Mouse (Mus musculus) ovary, postnatal 14 days (tissue): Measurements from ENCODE around the gene Sgpp1.
"Not testable (repeated sequence)": the region's sequence is repeated elsewhere in the genome, so short reads cannot be mapped to it uniquely, and the experiment has no call there.

Experiments used
- DNase-seq: peaks from one replicate; pipeline ENCODE4 v3.0.0; 2022; ENCODE audit warnings: low spot score

Sgpp1 gene

DNA sequence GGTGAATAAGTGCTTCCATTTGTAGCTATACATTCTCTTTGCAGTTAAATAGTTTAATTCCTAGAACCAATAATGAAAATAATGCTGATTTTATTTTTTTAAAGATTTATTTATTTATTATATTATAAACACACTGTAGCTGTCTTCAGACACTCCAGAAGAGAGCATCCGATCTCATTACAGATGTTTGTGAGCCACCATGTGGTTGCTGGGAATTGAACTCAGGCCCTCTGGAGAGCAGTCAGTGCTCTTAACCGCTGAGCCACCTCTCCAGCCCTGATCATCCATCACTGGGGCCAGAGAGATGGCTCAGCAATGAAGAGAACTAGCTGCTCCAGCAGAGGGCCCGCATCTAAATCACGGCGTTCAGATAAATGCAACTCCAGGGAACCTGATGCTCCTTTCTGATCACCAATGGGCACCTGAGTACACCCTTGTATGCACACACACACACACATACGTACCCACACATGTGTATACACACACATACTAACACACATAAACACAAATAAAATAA lies 3.5 kb downstream of the Sgpp1 start:
- DNase-seq = no peak

DNA sequence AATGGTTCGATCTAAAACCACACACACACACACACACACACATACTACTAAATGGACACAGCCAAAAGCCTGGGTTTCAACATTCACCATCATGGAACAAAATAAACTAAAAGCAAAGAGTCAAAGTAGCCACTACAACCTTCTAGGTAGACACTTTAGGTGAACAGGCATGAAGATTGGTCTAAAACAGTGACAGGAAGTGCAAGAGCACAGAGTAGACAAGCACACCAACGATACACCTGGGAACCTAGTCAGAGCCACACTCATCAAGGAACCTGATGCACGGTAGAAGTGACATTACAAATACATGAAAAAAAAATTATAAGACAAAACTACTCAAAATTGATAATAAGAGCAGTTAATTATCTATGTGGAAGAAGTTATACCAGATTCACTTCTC lies 4.0 kb downstream of the Sgpp1 start:
- no peak for DNase-seq

DNA sequence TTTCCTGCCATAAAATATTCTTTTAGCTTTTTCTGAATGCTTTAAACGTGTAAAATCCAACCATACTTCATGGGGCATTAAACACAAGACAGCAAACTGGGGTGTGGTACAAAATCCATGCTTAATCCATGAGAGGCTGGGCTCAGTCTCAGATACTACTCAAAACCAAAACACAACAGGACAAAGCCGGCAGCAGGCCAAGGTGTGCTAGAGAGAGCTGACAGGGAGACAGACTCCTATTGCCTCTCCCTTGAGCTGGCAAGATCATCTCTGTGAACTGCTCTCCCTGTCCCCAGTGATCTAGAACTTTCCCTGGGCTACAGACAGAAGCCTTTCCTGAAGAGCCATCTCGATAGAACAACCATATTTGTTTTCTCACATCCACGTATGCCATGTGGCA lies 5.1 kb downstream of the Sgpp1 start:
- no peak for DNase-seq

DNA sequence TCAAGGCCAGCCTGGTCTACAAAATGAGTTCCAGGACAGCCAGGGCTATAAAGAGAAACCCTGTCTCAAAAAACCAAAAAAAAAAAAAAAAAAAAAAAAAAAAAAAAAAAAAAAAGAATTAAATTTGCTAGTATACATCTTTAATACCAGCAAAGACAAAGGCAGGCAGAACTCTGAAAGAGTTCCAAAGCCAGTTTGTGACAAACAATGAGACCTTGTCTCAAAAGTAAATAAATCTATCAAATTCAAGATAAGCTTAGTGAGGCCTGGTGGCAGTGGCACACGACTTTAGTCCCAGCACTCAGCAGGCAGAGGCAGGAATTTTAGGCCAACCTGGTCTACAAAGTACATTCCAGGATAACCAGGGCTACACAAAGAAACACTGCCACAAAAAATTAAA lies 5.7 kb downstream of the Sgpp1 start:
- DNase-seq = no peak

DNA sequence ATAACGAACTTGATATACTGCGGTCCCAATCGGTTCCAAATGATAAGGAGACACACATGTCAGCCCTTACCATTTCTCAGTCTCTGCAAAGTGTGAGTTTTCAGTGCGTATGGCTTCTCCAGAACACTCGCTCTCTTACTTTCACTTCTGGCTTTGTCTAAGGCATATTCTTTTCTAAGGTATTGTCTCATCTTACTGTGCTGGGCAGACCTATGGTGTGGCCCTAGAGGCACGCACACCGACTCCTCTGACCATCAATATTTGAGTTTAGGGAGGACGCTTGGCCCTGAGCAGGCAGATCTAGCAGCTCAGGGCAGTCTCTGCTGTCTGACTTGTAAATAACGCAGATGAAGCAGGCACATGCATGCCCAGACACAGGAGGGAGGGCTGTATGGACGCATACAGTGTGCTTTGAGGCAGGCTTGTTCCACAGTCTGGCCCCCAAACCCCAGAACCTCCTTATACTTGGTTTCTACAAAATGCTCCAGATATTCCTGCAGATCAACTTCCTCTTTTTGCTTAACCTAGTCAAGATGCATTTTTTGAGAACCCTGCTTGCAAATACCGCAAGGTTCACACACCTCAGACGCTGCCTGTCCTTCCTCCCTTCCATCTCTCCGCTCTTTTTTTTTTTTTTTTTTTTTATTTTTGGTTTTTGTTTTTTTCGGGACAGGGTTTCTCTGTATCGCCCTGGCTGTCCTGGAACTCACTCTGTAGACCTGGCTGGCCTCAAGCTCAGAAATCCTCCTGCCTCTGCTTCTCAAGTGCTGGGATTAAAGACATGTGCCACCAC lies 8.0 kb downstream of the Sgpp1 start:
- DNase-seq = no peak

DNA sequence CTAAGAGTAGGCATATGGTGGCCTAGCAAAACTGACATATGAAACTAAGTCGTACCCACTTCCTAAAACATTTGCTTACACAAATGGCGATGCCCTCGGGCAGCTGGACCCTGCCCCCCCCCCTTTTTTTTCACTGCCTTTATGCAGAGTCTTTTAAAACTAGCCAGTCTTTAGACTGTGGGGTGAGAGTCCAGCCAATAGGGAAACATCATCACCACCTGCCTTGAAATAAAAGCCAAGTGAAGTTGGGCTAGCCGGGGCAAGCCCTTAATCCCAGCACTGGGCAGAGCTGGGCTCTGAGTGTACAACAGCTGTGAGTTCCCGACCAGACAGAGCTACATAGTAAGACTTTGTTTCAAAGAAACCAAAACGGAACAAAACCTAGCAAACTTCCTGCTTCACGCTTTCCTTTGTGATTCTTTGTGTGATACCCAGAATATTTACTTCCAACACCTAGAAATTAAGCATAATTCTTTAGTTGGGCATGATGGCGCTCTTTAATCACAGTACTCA lies 9.1 kb downstream of the Sgpp1 start:
- DNase-seq = no peak

DNA sequence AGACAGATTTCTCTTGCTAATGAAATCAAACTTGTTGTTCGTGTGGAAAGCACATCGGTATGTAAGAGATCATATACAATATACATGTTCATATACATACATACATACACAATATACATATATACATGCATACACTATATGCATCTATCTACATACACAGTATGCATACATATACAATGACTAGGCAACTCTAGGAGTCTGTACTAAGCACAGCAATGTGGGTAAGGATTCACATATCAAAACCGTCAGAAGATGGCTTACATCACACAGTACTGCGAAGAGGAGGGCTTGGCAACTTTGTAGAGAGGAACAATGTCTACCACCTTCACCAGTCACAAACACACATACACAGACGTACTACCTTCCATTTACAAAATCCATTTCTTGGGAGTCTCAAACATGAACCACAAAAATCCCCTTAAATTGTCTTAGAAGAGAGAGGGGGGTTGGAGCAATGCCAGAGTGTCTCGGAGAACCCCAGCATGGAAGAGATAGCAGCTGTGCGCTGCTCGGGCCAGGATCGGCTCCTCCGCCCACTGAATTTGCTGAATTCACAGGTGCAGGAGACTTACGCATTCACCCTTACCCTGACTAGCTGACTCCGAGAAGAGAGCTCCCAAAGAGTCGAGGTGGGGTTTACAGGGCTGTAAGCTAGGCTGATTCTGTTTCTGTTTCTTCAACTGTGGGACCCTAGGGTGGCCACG lies 10.8 kb downstream of the Sgpp1 start:
- no peak for DNase-seq

DNA sequence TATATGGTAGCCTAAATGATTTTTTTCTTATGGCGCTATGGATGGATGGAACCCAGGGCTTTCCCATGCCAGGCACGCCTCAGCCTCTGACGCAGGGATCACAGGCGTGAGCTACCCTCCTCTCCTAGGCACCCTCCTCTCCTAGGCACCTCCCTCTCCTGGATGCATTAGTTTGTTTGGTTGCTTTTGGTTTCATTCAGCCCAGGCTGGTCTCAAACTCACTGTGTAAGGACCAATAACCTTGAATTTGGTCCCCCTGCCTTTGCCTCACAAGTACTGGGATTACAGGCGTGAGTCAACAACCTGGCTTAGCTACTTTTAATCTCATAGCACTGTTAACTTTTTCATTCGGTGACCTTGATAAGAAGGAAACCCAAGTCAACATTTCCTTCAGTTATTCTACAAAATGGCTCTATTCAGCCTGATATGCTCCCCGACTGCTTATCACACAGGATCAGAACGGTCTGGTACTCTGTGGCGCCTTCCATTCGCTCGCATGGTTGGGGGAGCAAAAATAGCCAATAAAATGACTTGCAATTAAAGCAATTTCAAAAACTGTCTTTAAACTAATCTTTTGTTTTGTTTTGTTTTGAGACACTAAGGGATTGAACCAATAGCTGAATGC lies 11.6 kb downstream of the Sgpp1 start:
- no peak for DNase-seq

DNA sequence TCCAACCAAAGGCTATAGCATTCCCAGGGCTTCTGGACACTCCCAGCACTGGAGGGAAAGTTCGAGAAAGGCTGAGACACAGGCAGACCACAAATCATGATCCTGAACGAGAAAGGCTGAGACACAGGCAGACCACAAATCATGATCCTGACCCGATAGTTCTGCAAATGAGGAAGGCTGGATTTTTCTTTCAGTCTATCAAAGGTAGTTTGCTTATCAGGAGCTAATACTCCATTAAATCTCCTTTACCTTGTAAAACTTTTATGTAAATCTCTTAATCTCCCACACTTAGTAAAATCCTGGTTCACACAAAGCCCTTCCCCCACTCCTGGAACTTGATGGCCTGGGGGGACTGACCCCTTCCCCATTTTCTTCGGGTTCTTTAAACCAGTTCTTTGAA lies 13.6 kb downstream of the Sgpp1 start:
- no peak for DNase-seq

DNA sequence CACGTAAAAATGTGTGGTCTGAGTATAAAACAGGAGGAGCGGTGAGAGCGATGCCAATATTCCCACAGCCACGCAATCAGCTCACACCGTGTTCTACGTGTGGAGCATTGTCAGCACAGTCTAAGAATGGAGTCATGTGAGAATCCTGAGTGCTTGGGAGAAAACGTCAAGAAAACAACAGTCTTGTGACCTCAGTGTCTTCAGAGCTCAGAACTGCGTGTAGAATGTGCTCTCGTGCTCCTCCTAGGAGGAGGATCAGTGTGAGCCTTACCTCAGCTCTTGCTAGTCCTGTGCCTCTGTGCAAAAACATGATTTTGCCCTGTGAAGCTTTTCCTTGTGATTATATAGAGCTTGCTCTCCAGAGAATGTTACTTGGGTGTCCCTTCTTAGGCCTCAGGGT lies 14.5 kb downstream of the Sgpp1 start:
- no peak for DNase-seq

DNA sequence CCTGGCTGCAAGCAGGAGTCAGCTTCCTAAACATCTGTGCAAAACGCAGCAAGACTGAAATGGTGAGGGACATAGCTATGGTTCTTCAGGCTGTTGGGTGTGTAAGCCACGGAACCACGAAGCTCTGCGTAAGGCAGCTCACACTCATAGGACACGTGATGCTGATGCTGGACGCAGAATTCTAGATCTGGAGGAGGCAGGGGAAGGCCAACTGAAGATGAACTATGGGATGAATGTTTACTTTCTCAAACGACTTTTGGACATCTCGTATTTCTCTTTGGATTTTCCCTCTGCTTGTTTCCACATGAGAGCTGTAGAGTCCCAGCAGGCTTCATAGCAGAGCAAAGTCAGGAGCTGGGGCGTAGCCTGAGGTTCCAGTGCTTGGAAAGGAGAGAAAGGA lies 21.9 kb downstream of the Sgpp1 start:
- DNase-seq = no peak

DNA sequence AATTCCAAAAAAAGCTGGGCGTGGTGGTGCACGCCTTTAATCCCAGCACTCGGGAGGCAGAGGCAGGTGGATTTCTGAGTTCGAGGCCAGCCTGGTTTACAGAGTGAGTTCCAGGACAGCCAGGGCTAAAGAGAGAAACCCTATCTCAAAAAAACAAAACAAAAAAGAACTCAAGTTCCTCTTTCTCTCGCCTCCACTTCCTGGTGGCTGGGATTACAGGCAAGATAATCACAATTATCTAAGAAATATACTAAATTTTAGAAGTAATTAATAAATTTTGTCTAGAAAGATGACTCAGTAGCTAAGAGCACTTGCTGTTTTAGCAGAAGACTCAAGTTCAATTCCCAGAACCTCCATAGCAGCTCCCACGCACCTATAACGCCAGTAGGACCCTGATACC lies 22.6 kb downstream of the Sgpp1 start:
- DNase-seq = not testable (repeated sequence)

DNA sequence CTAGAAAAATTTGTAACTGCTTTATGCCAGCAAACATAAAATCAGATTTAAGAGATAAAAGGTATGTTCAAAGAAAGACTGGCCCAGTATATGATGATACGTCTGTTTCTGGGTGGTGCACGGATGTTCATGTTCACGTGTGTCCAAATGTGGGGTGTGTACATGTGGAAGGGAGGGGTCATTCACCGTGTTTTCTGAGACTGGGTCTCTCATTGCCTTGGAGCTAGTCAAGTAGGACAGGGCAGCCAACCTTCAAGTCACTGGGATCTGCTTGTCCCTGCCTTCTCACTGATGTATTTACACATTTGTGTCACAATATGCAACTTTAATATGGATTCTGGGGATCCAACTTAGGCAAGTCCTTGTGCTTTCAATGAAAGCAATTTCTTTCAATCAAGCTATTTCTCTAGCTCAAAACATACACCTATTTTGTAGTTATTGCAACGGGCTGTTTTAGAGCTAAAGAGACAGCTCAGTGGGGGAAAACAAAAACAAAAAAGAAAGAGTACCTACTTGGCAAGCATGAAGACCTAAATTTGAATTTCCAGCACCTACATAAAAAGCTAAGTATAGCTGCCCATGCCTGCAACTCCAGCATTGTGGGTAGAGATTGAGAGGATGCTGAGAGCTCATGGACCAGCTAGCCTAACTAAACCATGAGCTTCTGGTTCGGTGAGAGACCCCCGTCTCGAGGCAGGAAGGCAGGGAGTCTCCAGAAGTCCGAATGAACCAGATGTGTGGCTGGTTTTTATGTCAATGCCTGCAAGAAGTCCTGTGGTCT lies 24.7 kb downstream of the Sgpp1 start:
- no peak for DNase-seq

DNA sequence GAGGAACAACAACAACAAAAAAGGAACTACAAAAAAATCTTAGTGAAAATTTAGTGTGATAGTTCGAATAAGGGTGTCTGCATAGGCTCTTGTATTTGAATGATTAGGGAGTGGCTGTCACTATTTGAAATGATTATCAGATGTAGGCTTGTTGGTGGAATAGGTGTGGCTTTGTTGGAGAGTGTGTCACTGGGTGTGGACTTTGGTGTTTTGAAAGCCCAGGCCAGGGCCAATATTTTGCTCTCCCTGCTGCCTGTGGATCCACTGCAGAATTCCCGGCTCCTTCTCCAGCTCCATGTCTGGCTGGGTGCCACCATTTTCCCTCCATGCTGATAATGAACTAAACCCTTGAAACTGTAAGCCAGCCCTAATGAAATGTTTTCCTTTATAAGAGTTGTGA lies 26.0 kb downstream of the Sgpp1 start:
- no peak for DNase-seq

DNA sequence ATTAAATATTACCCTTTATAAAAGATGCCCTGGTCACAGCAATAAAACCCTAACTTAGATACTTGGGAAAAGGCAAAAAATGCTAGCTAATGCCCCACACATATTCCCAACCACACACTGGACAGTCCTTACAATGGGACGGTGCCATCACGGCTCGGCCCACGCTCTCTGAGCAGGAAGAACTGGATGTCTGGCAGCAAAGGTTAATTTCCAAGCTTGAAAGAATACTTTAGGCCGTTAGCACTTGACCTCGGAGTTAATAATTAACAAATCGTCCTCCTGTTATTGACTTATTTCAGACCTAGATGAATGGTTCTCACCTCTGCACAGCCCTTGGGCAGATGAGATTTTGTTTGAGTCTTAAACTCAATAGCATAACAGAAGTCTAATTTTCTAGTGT lies 28.9 kb downstream of the Sgpp1 start:
- no peak for DNase-seq

DNA sequence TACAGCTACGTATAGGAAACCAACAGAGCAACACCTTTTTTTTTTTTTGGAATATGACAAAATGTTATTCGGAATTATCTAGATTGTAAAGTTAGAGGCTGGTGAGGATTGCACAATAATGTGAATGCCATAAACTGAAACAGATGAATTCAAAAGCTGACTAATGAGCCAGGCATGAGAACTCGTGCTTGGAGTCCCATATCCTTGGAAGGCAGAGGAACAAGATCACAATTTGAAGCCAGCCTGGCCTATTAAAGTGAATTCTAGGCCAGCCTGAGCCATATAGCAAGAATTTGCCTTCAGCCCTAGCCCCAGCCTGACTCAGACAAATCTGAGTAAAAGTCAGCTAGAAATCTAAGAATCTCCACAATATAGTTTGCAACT lies 32.8 kb downstream of the Sgpp1 start:
- no peak for DNase-seq

DNA sequence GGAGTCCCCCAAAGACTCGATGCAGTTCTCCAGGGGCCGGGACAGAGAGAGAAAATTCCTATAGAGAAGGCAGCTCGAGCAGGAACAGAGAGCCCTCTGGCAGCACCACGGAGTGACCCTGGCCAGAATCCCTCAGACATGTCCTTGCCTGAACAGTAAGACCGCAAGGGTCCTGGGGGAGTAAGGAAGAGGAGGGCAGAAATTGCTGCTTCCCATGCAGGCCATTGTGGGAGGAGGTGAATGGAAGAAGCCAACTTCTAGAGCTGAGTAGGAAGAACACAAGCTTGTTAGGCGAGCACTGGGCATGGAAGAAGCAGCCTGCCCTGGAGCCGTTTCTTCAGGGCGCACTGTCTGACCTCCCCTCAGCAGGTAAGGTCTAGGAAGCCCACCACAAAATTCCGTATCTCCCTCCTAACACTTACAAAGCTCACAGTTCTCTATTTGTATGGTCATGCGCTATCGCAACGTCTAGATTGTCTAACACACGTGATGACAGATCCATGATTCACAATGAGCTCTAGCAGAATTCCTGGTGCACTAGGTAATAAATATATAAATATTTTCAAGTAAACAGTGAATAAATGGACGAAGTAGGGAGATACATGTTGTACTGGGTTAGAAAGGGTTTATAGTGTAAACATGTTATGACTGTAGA lies 33.3 kb downstream of the Sgpp1 start:
- DNase-seq = peak; percentile 22

DNA sequence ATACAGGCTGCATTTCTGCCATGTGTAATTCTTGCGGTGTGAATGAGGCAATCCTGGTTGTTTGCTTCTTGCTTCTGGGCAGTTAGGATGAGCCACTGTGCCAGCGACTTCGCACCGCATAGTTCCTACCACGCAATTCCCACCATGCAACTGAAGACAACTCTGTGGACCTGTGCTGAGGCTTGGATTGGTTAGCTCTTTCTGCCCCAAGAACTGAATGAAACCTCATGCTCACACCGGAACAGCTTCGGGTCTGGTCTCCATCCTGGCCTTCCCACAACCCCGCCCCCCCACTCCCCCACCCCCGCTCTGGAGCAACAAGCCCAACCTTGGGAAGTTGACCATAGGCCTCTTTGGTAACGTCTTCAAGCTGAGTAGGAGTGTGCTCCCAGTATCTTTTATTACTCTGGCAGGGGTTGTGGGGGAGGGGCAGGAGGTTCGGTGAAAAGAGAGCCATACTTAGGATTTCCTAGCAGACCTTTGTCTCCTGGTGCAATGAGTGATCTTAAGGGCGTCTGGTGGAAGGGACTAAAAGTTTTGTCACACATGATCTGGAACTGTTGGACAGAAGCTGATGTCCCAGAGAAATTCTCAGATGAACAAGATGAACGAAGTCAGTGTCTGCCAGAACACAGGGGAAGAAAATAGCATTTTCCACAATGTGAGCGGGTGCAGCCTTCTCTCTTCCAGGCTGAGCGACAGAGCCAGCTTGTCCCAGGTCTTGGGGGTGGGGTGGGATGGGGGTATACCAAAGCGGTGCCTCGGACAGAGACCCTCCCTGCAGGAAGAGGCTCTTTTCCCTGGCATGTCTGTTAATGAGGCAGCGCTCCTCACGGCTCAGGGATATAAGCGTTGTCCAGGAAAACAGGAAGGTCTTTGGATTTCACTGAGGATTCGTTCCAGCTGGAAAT lies 34.1 kb downstream of the Sgpp1 start:
- peak; percentile 48 for DNase-seq

DNA sequence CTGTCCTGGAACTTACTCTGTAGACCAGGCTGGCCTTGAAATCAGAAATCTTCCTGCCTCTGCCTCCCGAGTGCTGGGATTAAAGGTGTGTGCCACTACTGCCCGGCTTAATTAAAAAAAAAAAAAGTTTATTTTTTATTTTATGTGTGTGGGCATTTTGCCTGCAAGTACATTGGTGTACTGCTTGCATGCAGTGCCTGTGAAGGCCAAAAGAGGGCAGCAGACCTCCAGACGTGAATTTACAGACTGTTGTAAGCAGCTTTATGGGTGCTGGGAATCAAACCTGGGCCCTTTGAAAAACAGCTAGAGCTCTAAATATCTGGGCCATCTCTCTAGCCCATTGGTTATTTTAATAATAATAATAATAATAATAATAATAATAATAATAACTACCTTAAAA lies 36.8 kb downstream of the Sgpp1 start:
- DNase-seq = no peak

DNA sequence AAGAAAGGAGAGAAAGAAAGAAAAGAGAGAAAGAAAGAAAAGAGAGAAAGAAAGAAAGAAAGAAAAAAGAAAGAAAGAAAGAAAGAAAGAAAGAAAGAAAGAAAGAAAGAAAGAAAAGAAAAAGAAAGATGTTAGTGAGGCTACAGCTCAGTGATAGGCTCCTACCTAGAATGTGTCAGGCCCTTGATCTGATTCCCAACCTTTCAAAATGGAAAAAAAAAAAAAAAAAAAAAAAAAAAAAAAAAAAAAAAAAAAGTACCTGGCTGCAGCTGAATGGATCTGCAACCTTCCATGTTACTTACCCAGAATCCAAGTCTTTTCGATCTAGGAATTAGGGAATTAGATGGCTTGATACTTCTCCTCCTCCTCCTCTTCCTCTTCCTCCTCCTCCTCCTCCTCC lies 39.7 kb downstream of the Sgpp1 start:
- DNase-seq = not testable (repeated sequence)

DNA sequence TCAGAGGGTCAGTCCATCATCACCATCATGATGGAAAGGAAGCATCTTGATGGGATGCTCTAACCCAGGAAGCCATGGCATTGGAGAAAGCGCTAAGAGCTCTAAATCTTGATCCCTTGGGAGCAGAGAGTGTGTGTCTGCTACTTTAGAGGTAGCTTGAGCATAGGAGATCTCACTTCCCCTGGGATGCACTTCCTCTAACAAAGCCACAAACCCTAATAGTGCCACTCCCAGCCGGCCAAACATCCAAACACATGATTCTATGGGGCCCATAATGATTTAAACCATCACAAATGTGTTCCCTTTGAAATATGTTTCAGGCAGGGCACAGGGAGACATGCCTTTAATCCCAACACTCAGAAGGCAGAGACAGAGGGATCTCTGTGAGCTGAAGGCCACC lies 46.5 kb downstream of the Sgpp1 start:
- DNase-seq = no peak
